Mouse (Mus musculus): ENCODE measurements around the gene Bmp10. TPM values are rescaled to one million over a fixed set of nuclear protein-coding genes. Genes with fewer than 3 reads are reported as not detected.

Bmp10 gene
- total RNA-seq (2021) = 0.67 TPM in 1 of 2 replicates, not detected in the other
- long read RNA-seq, experiment 1 = 0 reads
- long read RNA-seq, experiment 2 = 0 reads

GRCm38 (mm10) chr6:87428487-87429044 lies at the start of gene Bmp10:
TSS of gene Bmp10 (plus strand) at chr6:87428994.
- DNase-seq = no peak

GRCm38 (mm10) chr6:87383926-87384691 lies 44.7 kb upstream of the Bmp10 start:
- DNase-seq = peak; percentile 32

- DNase-seq = peak; percentile 27
These were observed 44.0 kb upstream of the Bmp10 start for GRCm38 (mm10) chr6:87384761-87385160.

DNA sequence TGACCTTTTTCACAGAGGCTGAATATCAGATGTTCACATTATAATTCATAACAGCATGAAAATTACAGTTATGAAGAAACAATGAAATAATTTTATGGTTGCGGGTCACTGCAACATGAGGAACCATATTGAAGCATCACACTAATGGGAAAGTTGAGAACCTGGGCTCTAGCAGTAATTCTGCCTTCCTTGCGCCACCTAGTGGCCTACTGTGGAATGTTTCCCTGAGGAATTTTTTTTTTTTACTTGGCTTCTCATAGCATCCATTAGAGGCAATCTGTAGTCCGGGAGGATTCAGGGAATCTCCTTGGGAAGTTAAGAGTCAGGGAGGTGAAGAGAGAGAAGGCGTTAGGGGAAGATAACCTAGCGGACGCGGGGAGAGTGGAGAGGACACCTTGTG lies 42.6 kb upstream of the Bmp10 start:
- peak; percentile 76 for DNase-seq

GRCm38 (mm10) chr6:87386681-87387080 lies 42.1 kb upstream of the Bmp10 start:
- DNase-seq = no peak

- DNase-seq = no peak
These were observed 39.9 kb upstream of the Bmp10 start, which contains the start of gene Gkn3 for GRCm38 (mm10) chr6:87388877-87389276. TSS of gene Gkn3 (minus strand) at chr6:87388935.

DNA sequence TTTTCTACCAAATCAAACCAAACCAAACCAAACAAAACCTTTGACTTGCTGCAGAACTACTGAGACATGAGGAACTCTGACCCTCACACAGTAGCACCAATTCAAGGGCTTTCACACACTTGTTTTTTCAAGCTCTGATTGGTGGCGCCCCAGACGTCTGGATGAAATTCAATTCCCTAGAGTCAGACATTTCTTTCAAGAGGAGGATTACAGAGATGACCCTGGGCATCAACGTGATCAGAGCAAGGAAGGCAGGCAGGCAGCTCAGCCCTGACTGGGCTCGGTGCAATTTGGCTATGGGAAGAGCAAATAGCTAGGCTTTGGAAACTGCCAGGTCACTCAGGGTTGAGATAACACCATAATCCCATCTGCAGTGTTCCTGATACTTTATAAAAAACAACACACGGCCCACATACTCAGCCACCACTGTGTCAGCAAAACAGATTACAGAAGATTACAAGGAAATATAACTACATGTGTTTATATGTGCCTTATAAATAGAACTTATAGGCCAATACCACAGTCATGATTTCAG lies 39.3 kb upstream of the Bmp10 start:
- no peak for DNase-seq

DNA sequence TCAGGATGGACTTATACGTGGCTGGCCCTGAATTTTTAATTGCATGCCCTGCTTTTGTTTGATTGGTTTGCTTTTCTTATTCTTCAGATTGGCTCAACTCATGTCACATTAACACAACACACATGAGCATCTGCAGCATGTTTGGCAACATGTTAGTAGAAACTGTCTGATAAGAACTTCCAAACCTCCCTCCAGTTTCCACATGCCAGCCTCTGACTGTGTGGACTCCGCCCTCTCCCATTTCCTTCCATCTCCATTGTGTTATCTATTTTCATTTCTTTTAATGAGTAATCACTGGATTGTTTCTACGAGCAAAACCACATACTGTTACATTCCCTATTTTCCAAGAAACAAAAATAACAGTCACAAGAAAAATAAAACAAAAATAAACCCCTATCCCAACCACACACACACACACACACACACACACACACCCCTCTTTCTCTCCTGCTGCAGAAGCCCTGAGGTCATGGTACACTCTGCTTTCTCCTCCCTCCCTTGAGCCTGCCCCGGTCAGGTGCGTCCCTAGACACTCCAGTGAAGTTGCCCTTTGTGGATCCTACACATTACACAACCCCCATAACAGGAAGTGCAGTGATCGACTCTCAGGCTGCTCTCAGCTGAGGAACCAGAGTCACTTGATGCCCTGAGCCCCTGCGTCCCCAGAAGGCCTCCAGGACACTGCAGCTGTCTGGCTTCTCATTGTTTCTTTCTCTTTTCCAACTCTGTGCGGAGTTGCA lies 35.2 kb upstream of the Bmp10 start:
- no peak for DNase-seq

DNA sequence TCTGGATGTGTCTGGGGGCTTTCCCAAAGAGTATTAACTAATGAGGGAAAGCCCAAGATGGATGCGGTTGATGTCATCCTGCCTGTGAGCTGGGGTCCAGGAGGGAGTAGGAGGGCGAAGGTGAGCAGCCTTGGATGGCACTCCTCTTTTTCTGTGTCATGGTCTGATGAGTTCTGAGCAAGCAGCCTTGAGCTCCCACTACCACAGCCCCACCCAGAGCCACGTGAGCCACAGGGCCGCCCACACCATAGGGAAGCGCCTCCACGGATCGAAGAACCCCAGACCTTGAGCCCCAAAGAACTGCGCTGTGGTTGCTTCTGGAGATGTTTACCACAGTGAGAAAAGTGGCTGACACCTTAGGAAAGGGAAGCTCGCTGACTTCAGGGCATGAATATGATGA lies 34.0 kb upstream of the Bmp10 start:
- no peak for DNase-seq

DNA sequence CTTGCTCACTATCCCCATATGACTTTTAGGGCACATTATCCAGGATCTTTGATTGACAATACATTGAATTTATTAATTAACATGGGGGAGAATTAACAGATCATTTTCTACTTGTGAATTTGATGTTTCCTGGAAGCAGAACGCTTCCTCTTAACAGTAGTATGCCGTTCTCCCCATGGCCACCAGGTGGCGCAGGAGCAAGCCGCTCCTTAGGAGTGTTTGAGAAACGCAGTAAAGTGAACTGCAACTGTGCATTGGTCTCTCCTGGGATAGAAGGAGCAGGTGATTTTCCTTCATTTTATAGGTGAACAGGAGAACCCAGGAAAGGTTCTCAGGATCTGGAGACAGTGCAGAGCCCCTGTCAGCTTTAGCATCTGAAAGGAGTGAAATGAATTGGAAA lies 29.7 kb upstream of the Bmp10 start:
- peak; percentile 85 for DNase-seq

- DNase-seq = no peak
These were observed 28.8 kb upstream of the Bmp10 start for GRCm38 (mm10) chr6:87399886-87400566.

DNA sequence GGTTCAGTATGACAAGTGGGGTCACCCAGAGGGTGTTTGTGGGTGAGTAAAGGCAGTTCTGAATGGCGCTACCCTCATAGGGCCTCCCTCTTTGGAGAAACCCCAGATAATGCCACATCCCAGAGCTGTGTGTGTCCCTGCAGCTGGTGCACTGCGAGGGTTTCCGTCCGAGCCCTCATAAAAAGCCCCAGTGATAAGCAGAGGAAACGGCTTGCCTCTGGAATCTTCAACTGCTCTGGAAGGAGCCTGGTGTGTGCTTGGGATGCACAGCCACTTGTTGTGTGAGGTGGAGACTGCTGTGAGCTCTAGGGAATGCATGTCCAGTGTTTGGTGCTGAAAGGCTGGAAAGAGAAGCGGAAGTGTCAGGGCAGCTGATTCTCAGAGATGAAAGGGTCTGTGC lies 27.3 kb upstream of the Bmp10 start:
- DNase-seq = no peak

GRCm38 (mm10) chr6:87412011-87412410 lies 16.8 kb upstream of the Bmp10 start:
- no peak for DNase-seq

DNA sequence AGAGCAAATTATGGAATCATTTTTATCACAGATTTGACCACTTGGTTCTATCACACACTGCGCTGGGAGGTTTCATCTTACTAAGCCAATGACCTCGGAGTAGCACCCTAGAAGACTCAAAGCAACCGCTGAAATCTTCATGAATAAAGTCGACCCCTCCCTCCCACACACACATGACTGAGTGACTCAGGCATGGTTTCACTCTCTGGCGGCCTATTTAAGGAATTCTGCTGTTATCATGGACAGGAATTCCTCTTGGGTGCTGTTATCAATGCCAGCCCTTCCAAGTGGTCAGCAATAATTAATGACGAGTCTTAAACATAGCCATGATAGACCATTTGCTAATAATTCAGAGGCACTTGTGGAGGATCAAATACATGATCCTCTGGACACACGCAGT lies 6.5 kb upstream of the Bmp10 start:
- no peak for DNase-seq

DNA sequence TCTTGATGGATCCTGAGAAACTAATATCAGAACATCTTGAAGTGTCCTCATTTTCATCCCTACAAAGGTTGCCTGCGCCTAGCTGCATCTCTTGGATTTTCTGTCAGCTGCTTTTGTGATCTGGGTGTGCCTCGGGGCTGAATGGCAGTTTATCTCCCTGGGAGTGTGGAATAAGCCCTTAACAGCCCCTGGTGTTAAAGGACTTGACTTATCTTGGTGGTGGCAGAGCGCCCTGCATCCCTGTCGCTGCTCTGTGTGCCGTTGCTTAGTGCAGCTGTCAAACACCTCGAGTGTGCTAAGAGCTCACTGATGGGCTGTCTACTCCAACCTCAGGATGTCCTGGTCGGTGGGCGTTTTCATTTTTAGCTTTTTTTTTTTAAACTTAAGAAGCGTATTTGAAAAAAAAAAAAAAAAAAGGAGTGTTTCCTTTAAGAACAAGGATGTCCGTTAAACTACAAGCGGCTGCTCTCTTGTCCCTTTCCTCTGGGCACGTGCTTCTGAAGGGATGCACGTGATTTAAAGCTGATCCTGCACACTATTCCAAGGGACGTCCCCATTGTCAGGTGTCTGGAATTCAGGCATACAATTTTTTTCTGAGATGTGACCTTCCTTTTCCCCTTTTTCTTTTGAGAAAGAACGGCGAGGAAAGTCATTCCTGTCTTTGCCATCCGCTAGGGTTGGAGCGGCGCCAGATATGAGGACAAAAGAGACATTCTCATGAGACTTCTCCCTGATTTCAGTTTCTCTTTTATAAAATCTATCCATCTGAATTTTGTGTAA lies 4.6 kb upstream of the Bmp10 start:
- peak; percentile 49 for DNase-seq

DNA sequence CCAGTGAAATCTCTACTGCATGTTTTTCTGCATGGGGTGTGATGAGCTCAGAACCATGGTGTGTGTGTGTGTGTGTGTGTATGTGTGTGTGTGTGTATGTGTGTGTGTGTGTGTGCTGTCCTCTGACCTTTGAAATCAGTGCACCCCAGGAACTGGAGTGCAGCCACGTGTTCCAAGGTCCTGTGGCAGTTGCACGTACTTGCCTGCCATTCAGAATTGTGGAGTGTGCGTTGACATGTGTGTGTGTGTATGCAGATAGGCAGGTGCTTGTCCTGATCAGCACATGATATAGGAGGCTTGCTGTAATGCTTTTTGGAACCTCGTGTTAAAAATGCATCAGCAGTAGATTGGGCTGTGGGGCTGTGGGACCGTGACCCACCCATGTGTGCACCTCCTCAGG lies 1.8 kb upstream of the Bmp10 start:
- no peak for DNase-seq

DNA sequence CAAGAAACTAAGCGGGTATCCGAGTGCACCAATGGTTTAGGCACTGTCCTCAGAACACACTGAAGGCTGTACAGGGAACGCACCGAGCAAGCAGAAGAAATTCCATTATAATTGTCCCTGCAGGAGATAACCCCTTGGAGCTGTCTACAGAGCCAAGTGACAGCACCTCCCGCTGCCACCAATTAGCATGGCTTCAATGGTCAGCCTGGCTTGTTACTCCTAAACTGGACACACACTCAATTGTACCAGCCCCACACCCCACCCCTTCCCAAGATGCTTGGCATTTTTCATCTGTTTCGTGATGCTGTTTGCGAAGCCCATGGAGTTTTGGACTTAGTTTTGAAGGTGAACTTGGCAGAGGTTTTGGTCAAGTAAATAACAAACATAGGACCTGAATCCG lies 1.2 kb upstream of the Bmp10 start:
- no peak for DNase-seq

DNA sequence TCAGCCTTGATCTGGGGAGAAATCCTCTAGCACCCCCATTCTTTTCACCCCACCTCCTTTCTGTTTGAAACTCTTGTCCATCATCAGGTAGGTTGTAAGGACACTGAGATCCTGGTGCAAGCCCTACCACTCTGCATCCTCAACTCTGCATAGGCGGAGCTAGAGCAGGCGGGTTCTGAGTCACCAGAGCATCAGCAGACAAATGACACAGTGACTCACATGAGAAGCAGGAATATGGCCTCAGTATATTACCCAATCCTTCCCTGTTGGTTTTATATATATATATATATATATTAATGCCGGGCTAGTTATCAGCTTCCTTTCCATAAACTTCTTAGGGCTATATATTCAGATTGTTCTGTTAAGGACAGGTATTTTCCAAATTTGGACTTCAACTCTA lies 7.0 kb downstream of the Bmp10 start:
- DNase-seq = no peak

GRCm38 (mm10) chr6:87436745-87437144 lies 8.0 kb downstream of the Bmp10 start:
- no peak for DNase-seq

- DNase-seq = no peak
These were observed 14.5 kb downstream of the Bmp10 start for GRCm38 (mm10) chr6:87443253-87443652.

- DNase-seq = no peak
These were observed 16.4 kb downstream of the Bmp10 start for GRCm38 (mm10) chr6:87445222-87445621.

- no peak for DNase-seq
These were observed 18.4 kb downstream of the Bmp10 start for GRCm38 (mm10) chr6:87447217-87447616.

All from adrenal gland, postnatal 14 days (tissue).